Mouse (Mus musculus): Measurements from ENCODE around the gene Tgfbr2.

DNA sequence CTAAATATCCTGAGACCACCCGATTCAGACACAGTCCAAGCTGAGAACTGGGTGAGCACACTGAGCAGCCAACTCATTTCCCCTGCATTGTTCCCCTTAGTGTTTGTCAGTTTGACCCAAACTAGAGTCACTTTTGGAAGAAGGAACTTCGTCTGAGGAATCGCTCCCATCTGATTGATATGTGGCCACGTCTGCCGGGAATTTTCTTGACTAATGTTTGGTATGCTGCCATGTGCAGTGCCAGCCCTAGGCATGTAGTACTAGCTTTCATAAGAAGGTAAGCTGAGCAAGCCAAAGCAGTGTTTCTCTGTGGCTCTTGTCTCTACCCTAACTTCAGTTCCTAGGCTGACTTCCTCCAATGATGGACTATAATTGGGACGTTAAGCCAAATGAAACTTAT, 7.9 kb upstream of the Tgfbr2 start:
- TF ChIP-seq POLR2A (IDR thresholded peaks at IDR 0.05; ENCODE audit: low read depth, low read length) (no peak), CTCF (IDR thresholded peaks at IDR 0.05; ENCODE audit: extremely low read depth, insufficient read length, insufficient replicate concordance, low read depth, low read length) (no peak)

Measured in small intestine, adult 2 months (tissue).